In genomic region chr11:94990102-94990748, GRCm38 (mm10) we compare ENCODE assay signal across 9 mouse cellular contexts. TPM values are rescaled to one million over a fixed set of nuclear protein-coding genes. Genes with fewer than 3 reads are reported as not detected.
DNase-seq lines count a peak whose midpoint lies in the region; ATAC-seq and TF ChIP-seq lines count a peak whose summit lies in the region.
"Had no signal": no experiment of that assay in that cellular context is flagged by ENCODE, and none has a peak within 500 bp of the region (broad histone marks: within the 10 kb centered on the region; RNA-seq: fewer than 3 reads in every experiment).

No protein-coding gene starts in this region.

- H3K9ac ChIP-seq in heart, embryonic 14.5 days (ENCODE audit: low read length), result peak overlapping the region; percentile 94
- H3K9ac ChIP-seq in ES-Bruce4 (ENCODE audit: low read depth, poor library complexity, severe bottlenecking), result peak overlapping the region; percentile 91
- peak overlapping the region; percentile 97 for H3K9ac ChIP-seq in forebrain, embryonic 16.5 days (replicated peaks; ENCODE audit: low read depth, low read length)

- no peak for TF ChIP-seq EP300 in ES-Bruce4 (IDR thresholded peaks at IDR 0.05; ENCODE audit: insufficient read depth, low read depth, low read length)

- H3K36me3 ChIP-seq in heart, embryonic 14.5 days (ENCODE audit: control insufficient read depth, insufficient read depth, low read length), result peaks cover 14% of the 10 kb centered on the region; the same call in 1 of the 2 replicates
- H3K36me3 ChIP-seq in ES-Bruce4 (ENCODE audit: control insufficient read depth, insufficient read depth, low read length, poor library complexity, severe bottlenecking) (no peaks in the 10 kb centered on the region), macrophage (ENCODE audit: inconsistent target) (no peaks in the 10 kb centered on the region)
- H3K36me3 ChIP-seq in forebrain, embryonic 16.5 days (ENCODE audit: control insufficient read depth, insufficient read depth), result no peaks in the 10 kb centered on the region

- TF ChIP-seq CTCF in ES-Bruce4 (IDR thresholded peaks at IDR 0.05; ENCODE audit: low read depth, low read length), result no peak

- TF ChIP-seq POLR2A in ES-Bruce4 (IDR thresholded peaks at IDR 0.05; ENCODE audit: insufficient read depth, low read length), result no peak

- peak overlapping the region; percentile 89 to 93 for H3K27ac ChIP-seq in heart, embryonic 14.5 days (replicated peaks in 1 of 2; ENCODE audit: control insufficient read depth in 1 of 2, insufficient read depth in 1 of 2, low read depth in 2 of 2, low read length in 2 of 2)
- peak overlapping the region; percentile 40 for H3K27ac ChIP-seq in ES-Bruce4 (ENCODE audit: insufficient read depth, low read length)
- H3K27ac ChIP-seq in forebrain, embryonic 16.5 days (ENCODE audit: low read length), result peak overlapping the region; percentile 95
- peak overlapping the region; percentile 85 for H3K27ac ChIP-seq in macrophage

- H3K4me2 ChIP-seq in heart, embryonic 14.5 days (ENCODE audit: low read length), result peak overlapping the region; percentile 96
- peak overlapping the region; percentile 63 for H3K4me2 ChIP-seq in forebrain, embryonic 16.5 days (ENCODE audit: low read length)

- no peaks in the 10 kb centered on the region for H3K27me3 ChIP-seq in heart, embryonic 14.5 days (ENCODE audit: control insufficient read depth, insufficient read depth, low read length)
- H3K27me3 ChIP-seq in ES-Bruce4 (ENCODE audit: control insufficient read depth, insufficient read depth, low read length, poor library complexity, severe bottlenecking), result peaks cover 3% of the 10 kb centered on the region; the same call in 1 of the 2 replicates
- H3K27me3 ChIP-seq in forebrain, embryonic 16.5 days (replicated peaks; ENCODE audit: control insufficient read depth, insufficient read depth, low read length), result no peaks in the 10 kb centered on the region

- peaks cover 37% of the 10 kb centered on the region for H3K79me2 ChIP-seq in macrophage (ENCODE audit: inconsistent target)

- peak overlapping the region; percentile 40 to 84 for H3K4me3 ChIP-seq in heart, embryonic 14.5 days (ENCODE audit: control insufficient read depth in 1 of 2, insufficient read depth in 1 of 2, low read depth in 1 of 2, low read length in 2 of 2)
- peak overlapping the region; percentile 98 for H3K4me3 ChIP-seq in ES-Bruce4 (ENCODE audit: low read depth, low read length)
- peak overlapping the region; percentile 94 for H3K4me3 ChIP-seq in forebrain, embryonic 16.5 days (replicated peaks; ENCODE audit: low read length)
- peak overlapping the region; percentile 33 for H3K4me3 ChIP-seq in macrophage (ENCODE audit: inconsistent target)

- peaks cover 46 to 65% of the 10 kb centered on the region in 2 experiments for H3K4me1 ChIP-seq in heart, embryonic 14.5 days (ENCODE audit: control insufficient read depth in 2 of 2, insufficient read depth in 2 of 2, low read length in 2 of 2)
- H3K4me1 ChIP-seq in ES-Bruce4 (ENCODE audit: control insufficient read depth, insufficient read depth, low read length), result peaks cover 8% of the 10 kb centered on the region
- peaks cover 48% of the 10 kb centered on the region for H3K4me1 ChIP-seq in forebrain, embryonic 16.5 days (replicated peaks; ENCODE audit: control insufficient read depth, insufficient read depth, low read length)

- no peak for DNase-seq in heart, postnatal 25 days (ENCODE audit: low spot score)
- no peak for DNase-seq in adrenal gland, adult 18-20 months (ENCODE audit: low spot score in 2 of 2)
- no peak for DNase-seq in cerebellum, adult 9-10 months
- DNase-seq in embryo, embryonic 9.5 days (ENCODE audit: extremely low spot score), result no peak

- intact Hi-C loops in heart, postnatal 25 days (cut with DNase I), result no loop called here

- no peak for ATAC-seq in heart, embryonic 14.5 days (ENCODE audit: insufficient number of reproducible peaks, insufficient read depth, low FRiP score, low read depth)
- no peak for ATAC-seq in forebrain, embryonic 16.5 days

- WGBS in heart, embryonic 14.5 days, result 46% methylated on average over 6 of the region's 6 CpGs
- WGBS in forebrain, embryonic 16.5 days, result 47% methylated on average over 6 of the region's 6 CpGs
- 16% methylated on average over 6 of the region's 6 CpGs for whole genome bisulfite sequencing in macrophage (ENCODE audit: missing documents)

- no peaks in the 10 kb centered on the region for H3K9me3 ChIP-seq in heart, embryonic 14.5 days (ENCODE audit: control insufficient read depth, low read length)
- no peaks in the 10 kb centered on the region for H3K9me3 ChIP-seq in ES-Bruce4 (replicated peaks; ENCODE audit: control insufficient read depth, insufficient read depth, low read length, poor library complexity, severe bottlenecking)
- no peaks in the 10 kb centered on the region for H3K9me3 ChIP-seq in forebrain, embryonic 16.5 days (ENCODE audit: control insufficient read depth, low read length)

RNA-seq across cellular contexts. Expression of gene Ppp1r9b, which starts 0.6 kb away (rescaled TPM):
- 8.1 and 8.6 TPM in 2 replicates for polyA plus RNA-seq in heart, embryonic 14.5 days (2014; fragmentation: Nextera tagmentation; extraction: Ambion mirVana)
- total RNA-seq in heart, postnatal 25 days (2021), result 10 to 100 TPM; 45.5 to 52.6 TPM
- polyA plus RNA-seq in ES-Bruce4 (2011; ENCODE audit: insufficient read depth, insufficient read length, low read depth, missing spikeins) (20.3 and 21.0 TPM in 2 replicates), macrophage (2018) (88.9 to 176 TPM (median 99.7 TPM) in 3 replicates)
- polyA plus RNA-seq in forebrain, embryonic 16.5 days (2015; fragmentation: Nextera tagmentation; extraction: Ambion mirVana), result 22.0 and 22.4 TPM in 2 replicates
- total RNA-seq in macrophage (2018; cell fraction: chromatin; rRNA removed), result 100 to 1,000 TPM in 14 of 26 experiments, 10 to 100 TPM in 12; 42.2 to 154 (median 107) TPM
- 100 to 1,000 TPM in 25 of 26 experiments, 10 to 100 TPM in 1; 96.9 to 198 (median 152) TPM for total RNA-seq in macrophage (2018; cell fraction: cytosol; rRNA removed)
- 100 to 1,000 TPM in 23 of 26 experiments, 10 to 100 TPM in 3; 84.9 to 292 (median 161) TPM for total RNA-seq in macrophage (2018; cell fraction: nucleus; rRNA removed)
- total RNA-seq in adrenal gland, adult 18-20 months (2021), result 100 to 1,000 TPM; 107 to 115 TPM

RNA-seq across cellular contexts. Expression of gene Sgca, which starts 14.1 kb away (rescaled TPM):
- polyA plus RNA-seq in heart, embryonic 14.5 days (2014; fragmentation: Nextera tagmentation; extraction: Ambion mirVana), result 34.6 and 36.7 TPM in 2 replicates
- total RNA-seq in heart, postnatal 25 days (2021), result 100 to 1,000 TPM; 142 to 163 TPM
- polyA plus RNA-seq in ES-Bruce4 (2011; ENCODE audit: insufficient read depth, insufficient read length, low read depth, missing spikeins) (not detected in 2 replicates), macrophage (2018) (not detected in 3 replicates)
- 0.19 and 0.58 TPM in 2 replicates for polyA plus RNA-seq in forebrain, embryonic 16.5 days (2015; fragmentation: Nextera tagmentation; extraction: Ambion mirVana)
- total RNA-seq in macrophage (2018; cell fraction: chromatin; rRNA removed), result under 1 TPM in 1 of 26 experiments, not detected in 25; 0.51 TPM
- not detected for total RNA-seq in macrophage (2018; cell fraction: cytosol; rRNA removed)
- 1 to 10 TPM in 2 of 26 experiments, not detected in 24; 1.5 to 1.6 TPM for total RNA-seq in macrophage (2018; cell fraction: nucleus; rRNA removed)
- under 1 TPM in 1 of 2 experiments, not detected in 1; 0.80 TPM for total RNA-seq in adrenal gland, adult 18-20 months (2021)
- total RNA-seq: hematopoietic stem cell, adult 5-6 weeks had no signal

RNA-seq across cellular contexts. Expression of gene Samd14, which starts 19.5 kb away (rescaled TPM):
- polyA plus RNA-seq in heart, embryonic 14.5 days (2014; fragmentation: Nextera tagmentation; extraction: Ambion mirVana), result 8.5 and 10.1 TPM in 2 replicates
- total RNA-seq in heart, postnatal 25 days (2021), result 1 to 10 TPM; 1.2 to 1.5 TPM
- polyA plus RNA-seq in ES-Bruce4 (2011; ENCODE audit: insufficient read depth, insufficient read length, low read depth, missing spikeins) (0.30 and 0.79 TPM in 2 replicates), macrophage (2018) (0.06 TPM in 2 of 3 replicates, not detected in the other)
- 123 and 134 TPM in 2 replicates for polyA plus RNA-seq in forebrain, embryonic 16.5 days (2015; fragmentation: Nextera tagmentation; extraction: Ambion mirVana)
- total RNA-seq in macrophage (2018; cell fraction: chromatin; rRNA removed), result 1 to 10 TPM in 1 of 26 experiments, under 1 TPM in 3, not detected in 22; 0.22 to 2.7 (median 0.32) TPM
- under 1 TPM in 11 of 26 experiments, not detected in 15; under 0.01 to 0.13 (median 0.06) TPM for total RNA-seq in macrophage (2018; cell fraction: cytosol; rRNA removed)
- total RNA-seq in macrophage (2018; cell fraction: nucleus; rRNA removed), result under 1 TPM in 7 of 26 experiments, not detected in 19; 0.15 to 0.89 (median 0.19) TPM
- total RNA-seq in adrenal gland, adult 18-20 months (2021), result 1 to 10 TPM; 3.7 TPM

RNA-seq across cellular contexts. Expression of gene Hils1, which starts 22.8 kb away (rescaled TPM):
- 0.24 TPM in 2 replicates for polyA plus RNA-seq in heart, embryonic 14.5 days (2014; fragmentation: Nextera tagmentation; extraction: Ambion mirVana)
- not detected for total RNA-seq in heart, postnatal 25 days (2021)
- polyA plus RNA-seq in ES-Bruce4 (2011; ENCODE audit: insufficient read depth, insufficient read length, low read depth, missing spikeins), result not detected in 2 replicates
- not detected in 2 replicates for polyA plus RNA-seq in forebrain, embryonic 16.5 days (2015; fragmentation: Nextera tagmentation; extraction: Ambion mirVana)
- not detected for total RNA-seq in macrophage (2018; cell fraction: chromatin; rRNA removed)
- total RNA-seq in macrophage (2018; cell fraction: cytosol; rRNA removed), result not detected
- not detected for total RNA-seq in macrophage (2018; cell fraction: nucleus; rRNA removed)
- not detected in 3 replicates for polyA plus RNA-seq in macrophage (2018)
- not detected for total RNA-seq in adrenal gland, adult 18-20 months (2021)
- total RNA-seq: hematopoietic stem cell, adult 5-6 weeks had no signal

RNA-seq across cellular contexts. Expression of gene Pdk2, which starts 50.9 kb away (rescaled TPM):
- polyA plus RNA-seq in heart, embryonic 14.5 days (2014; fragmentation: Nextera tagmentation; extraction: Ambion mirVana), result 112 and 113 TPM in 2 replicates
- total RNA-seq in heart, postnatal 25 days (2021), result 100 to 1,000 TPM; 377 to 397 TPM
- polyA plus RNA-seq in ES-Bruce4 (2011; ENCODE audit: insufficient read depth, insufficient read length, low read depth, missing spikeins) (9.4 and 9.5 TPM in 2 replicates), macrophage (2018) (4.2 to 14.2 TPM (median 9.9 TPM) in 3 replicates)
- 27.6 and 29.2 TPM in 2 replicates for polyA plus RNA-seq in forebrain, embryonic 16.5 days (2015; fragmentation: Nextera tagmentation; extraction: Ambion mirVana)
- 10 to 100 TPM in 1 of 26 experiments, 1 to 10 TPM in 14, under 1 TPM in 6, not detected in 5; 0.30 to 11.0 (median 3.0) TPM for total RNA-seq in macrophage (2018; cell fraction: chromatin; rRNA removed)
- 10 to 100 TPM in 8 of 26 experiments, 1 to 10 TPM in 18; 3.2 to 13.4 (median 5.8) TPM for total RNA-seq in macrophage (2018; cell fraction: cytosol; rRNA removed)
- 10 to 100 TPM in 1 of 26 experiments, 1 to 10 TPM in 22, under 1 TPM in 3; 0.81 to 10.7 (median 2.4) TPM for total RNA-seq in macrophage (2018; cell fraction: nucleus; rRNA removed)
- 100 to 1,000 TPM in 1 of 2 experiments, 10 to 100 TPM in 1; 84.1 to 111 TPM for total RNA-seq in adrenal gland, adult 18-20 months (2021)

Comparison
In these comparisons a context has a peak if more than half of its experiments do, and no peak if none do; other contexts are left out.
1. H3K27ac ChIP-seq: peak in every context shown above with its lines; median percentile 95 in forebrain, embryonic 16.5 days; 91 in heart, embryonic 14.5 days; 85 in macrophage; 40 in ES-Bruce4.
2. H3K4me3 ChIP-seq: peak in every context shown above with its lines; median percentile 98 in ES-Bruce4; 94 in forebrain, embryonic 16.5 days; 62 in heart, embryonic 14.5 days; 33 in macrophage.
3. RNA of gene Sgca, which starts 14.1 kb away (polyA plus RNA-seq): 34.6 to 36.7 TPM in heart, embryonic 14.5 days; 0.19 to 0.58 TPM in forebrain, embryonic 16.5 days, not detected in ES-Bruce4 and not detected in macrophage; every median in the first group is over 10 times any median in the second.
4. RNA of gene Samd14, which starts 19.5 kb away (polyA plus RNA-seq): 123 to 134 TPM in forebrain, embryonic 16.5 days; 8.5 to 10.1 TPM in heart, embryonic 14.5 days, 0.30 to 0.79 TPM in ES-Bruce4 and 0.06 TPM in macrophage; every median in the first group is over 10 times any median in the second.
5. Peak in every context shown above with its lines, with median percentiles within 50 percentile points of each other: H3K9ac ChIP-seq.